Mouse (Mus musculus): ENCODE data around the gene Tshz3.

The Tshz3 gene

DNA sequence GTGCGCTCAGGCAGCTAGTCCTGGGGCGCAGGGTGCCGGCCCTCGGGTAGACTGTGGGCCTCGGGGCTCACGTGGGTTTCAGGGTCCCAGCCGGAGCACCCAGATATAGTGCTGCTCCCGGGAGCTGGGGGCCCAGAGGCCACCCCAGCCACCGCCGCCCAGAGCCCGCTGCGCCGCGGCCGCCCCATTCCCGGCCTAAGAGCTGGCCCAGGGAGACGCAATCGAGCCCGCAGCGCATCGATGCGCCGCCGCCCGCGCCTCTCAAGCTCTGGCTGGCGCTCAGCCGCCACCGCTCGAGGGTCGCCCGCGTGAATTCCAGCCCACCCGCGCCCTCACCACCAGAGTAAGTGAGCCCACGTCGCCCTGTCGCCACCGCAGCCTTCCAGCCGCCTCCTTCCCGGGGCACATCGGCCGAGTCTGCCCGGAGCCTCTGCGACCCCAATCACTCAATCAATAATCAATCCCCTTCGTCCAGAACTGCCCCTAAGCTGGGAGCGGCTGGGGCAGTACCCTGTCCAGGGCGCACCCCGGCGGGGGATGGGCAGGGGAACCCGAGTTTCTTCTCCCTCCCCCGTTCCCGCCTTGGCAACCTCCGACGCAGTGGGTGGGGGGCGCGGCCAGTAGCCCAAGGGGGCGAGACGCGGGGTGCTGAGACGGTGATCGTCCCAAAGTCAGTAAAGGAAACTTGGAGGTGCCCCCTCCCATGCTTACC is 1.4 kb upstream of the Tshz3 start:
- no peak for DNase-seq (ENCODE audit: low read depth, low spot score)

- DNase-seq (ENCODE audit: low read depth, low spot score), result no peak
Measured at GRCm38 (mm10) chr7:36697118-36697855, 631 bp upstream of the Tshz3 start.

GRCm38 (mm10) chr7:36698589-36698946 is 650 bp downstream of the Tshz3 start:
- no peak for DNase-seq (ENCODE audit: low read depth, low spot score)

- no peak for DNase-seq (ENCODE audit: low read depth, low spot score)
Measured at GRCm38 (mm10) chr7:36699001-36699987, 1.4 kb downstream of the Tshz3 start.

DNA sequence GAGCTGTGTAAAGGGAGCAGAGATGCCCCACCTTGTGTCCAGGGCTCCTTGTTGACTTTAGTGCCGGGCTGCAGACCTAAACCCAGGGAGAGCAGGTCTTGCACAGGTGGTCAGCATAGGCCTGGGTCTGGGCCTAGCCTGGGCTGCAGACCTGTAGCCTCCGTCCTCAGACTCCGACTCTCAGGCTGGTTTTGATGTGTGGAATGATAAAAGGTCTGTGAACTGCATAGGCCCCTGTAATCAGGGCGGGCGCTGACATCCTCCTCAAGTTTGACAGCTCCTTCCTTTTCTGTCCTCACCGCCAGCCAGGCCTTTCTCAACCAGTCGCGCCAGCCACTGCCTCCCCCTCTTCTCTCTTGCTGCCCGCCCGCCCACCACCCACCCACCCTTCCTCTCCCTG is 8.7 kb downstream of the Tshz3 start:
- DNase-seq (ENCODE audit: low read depth, low spot score), result no peak

DNA sequence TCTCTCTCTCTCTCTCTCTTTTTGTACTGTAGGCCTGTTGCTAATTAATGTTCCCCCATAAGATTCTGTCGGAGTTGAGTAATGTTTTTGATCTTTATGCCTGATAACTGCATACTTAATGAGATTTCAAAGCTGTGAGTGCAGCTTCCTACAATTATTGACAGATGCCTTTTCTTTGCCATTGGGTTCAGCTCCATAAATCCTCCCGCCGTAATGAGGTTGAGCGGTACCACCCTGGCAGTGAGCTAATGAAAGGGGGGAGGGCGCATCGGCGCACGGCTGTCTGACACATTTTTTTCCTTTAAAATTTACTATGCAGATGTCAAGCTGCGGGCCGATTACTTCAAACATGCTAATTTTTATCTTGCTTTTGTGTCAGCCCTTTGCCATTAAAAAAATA is 9.3 kb downstream of the Tshz3 start:
- DNase-seq (ENCODE audit: low read depth, low spot score), result no peak

GRCm38 (mm10) chr7:36707681-36708350 is 9.9 kb downstream of the Tshz3 start:
- DNase-seq (ENCODE audit: low read depth, low spot score), result no peak

DNA sequence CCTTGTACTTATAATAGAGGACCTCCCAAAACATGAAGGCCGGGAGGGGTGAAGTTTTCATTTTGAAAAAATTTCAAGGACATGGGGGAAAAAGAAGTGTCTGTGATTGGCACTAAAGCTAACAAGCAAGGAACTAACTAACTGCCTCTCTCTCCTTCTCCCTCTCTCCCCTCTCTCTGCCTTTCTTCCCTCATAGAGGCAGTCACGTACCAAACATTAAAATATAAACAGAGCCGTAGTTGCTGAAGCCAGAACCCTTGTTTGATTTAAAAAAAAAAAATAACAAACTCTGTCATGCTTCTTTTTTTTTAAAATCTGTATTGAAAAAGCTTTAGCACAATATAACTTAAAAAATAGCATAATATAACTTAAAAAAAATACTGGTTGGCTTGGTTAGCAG is 10.9 kb downstream of the Tshz3 start:
- no peak for DNase-seq (ENCODE audit: low read depth, low spot score)

- DNase-seq (ENCODE audit: low read depth, low spot score), result no peak
Measured at GRCm38 (mm10) chr7:36709239-36709638, 11.3 kb downstream of the Tshz3 start.

GRCm38 (mm10) chr7:36709974-36710373 is 12.1 kb downstream of the Tshz3 start:
- no peak for DNase-seq (ENCODE audit: low read depth, low spot score)

DNA sequence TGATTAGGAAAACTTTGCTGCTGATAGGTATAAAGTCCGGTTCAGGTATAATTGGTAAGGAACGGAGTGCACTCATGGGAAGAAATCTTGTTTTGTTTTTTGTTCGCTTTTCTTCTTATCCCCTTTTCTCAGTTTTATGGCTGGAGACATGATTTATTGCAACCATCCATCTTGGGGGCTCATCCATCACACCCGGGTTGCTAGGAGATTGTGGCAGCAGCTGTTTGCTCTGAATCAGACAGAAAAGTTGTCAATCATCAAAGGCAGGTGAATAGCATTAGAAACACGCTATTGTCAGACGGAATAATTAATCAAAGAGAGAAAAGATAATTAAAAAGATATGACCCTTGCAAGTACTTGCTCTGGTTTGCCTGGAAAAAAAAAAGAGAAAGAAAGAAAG is 12.5 kb downstream of the Tshz3 start:
- DNase-seq (ENCODE audit: low read depth, low spot score), result no peak

DNA sequence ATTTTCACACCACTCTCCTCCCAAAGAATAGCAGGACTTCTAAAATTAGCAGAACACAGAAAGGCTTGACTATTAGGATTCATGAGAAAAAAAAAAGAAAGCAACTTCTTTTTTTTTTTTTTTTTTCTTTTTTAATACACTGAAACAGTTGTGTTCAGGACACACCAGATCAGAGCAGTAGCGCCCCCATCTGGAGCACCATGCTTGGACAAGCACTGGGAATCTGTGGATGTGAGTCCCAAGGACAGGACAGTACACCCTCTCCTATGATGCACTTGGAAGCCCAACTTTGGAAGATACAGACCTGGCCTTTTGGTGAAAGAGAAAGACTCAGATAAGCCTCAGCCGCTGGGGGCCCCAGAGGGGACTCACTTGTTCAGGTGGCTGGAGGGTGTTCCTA is 13.8 kb downstream of the Tshz3 start:
- no peak for DNase-seq (ENCODE audit: low read depth, low spot score)

- no peak for DNase-seq (ENCODE audit: low read depth, low spot score)
Measured at GRCm38 (mm10) chr7:36714323-36714722, 16.4 kb downstream of the Tshz3 start.

DNA sequence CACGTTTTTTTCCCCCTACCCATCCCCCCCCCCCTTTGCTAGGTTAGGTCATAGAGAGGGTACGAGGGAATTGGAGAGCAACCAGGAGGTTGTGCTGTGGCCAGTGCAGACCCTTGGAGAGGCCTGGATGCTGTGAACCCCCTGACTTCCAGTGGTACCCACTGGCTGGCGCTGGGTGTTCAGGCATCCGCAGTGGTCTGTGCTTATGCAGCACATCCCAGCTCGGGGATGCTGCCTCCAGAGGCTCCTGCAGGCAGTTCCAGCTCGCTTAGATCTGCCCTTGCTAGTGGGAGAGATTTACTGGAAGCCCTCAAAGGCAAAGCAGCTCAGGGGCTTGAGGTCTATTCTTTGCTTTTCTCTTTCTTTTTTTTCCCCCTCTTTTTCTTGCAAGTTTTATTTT is 19.3 kb downstream of the Tshz3 start:
- DNase-seq (ENCODE audit: low read depth, low spot score), result no peak

- DNase-seq (ENCODE audit: low read depth, low spot score), result no peak
Measured at GRCm38 (mm10) chr7:36720830-36721229, 22.9 kb downstream of the Tshz3 start.

GRCm38 (mm10) chr7:36736303-36737050 is 38.6 kb downstream of the Tshz3 start:
- no peak for DNase-seq (ENCODE audit: low read depth, low spot score)

DNA sequence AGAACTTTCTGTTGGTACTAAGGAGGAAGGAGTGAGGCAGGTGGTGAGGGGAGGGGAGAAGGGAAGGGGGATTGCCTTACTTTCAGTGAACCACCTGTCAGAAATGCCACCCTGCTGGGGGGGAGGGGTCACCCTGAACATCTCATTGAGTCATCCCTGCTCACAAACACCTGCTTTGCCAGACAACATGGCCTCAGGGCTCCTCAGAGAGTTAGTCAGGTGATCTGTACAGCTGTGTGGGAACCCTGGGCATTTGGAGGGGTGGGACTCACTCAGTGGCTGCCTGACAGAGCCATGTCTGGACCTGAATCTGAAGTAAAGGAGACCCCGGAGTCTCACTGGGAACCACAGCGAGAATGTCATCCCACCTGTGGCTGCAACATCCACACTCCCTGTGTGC is 53.6 kb downstream of the Tshz3 start:
- no peak for DNase-seq (ENCODE audit: low read depth, low spot score)

DNA sequence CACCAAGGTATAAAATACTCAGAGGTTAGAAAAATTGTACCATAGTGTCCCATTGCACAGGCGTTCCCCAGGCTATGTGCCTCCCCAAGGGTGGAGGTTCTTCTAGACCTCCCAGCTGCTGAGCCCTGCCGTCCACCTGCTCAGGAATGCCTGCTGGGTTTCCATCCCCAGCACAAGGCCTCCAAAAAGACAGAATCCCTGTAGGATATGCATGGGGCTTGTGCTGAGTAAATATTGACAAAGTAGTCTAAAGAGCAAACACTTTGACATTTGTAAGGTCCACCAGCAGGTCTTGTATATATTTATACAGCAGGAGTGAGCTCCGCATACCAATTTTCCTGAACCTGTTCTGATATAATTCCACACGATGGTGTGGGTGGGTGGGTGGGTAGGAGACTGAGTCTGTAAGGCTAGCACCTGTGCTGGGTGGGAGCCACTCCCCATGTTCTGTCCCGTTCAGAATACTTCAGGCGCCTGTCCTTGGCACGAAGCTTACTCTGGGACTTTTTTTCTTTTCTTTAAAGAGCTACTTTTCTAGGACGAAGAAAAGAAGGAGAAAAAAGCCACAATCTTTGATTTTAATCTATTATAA is 69.7 kb downstream of the Tshz3 start:
- no peak for DNase-seq (ENCODE audit: low read depth, low spot score)

GRCm38 (mm10) chr7:36773086-36773485 is 75.2 kb downstream of the Tshz3 start:
- DNase-seq (ENCODE audit: low read depth, low spot score), result no peak

DNA sequence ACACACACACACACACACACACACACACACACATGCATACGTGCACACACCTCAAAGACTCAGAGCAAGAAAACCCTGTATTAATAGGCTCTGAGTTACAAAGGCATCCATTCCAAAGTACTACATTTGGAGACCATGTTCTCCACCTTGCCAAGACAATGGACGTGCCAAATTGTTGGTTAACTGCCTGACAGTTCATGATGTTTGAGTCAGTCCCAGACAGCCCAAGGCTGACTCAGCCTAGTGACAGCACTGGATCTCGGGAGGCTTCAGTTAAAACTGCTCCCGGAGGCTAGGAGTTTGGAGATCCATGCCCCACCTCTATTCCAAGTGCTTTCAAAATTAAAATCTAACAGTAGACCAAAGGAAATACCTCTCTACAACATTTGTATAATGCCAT is 79.0 kb downstream of the Tshz3 start:
- no peak for DNase-seq (ENCODE audit: low read depth, low spot score)

DNA sequence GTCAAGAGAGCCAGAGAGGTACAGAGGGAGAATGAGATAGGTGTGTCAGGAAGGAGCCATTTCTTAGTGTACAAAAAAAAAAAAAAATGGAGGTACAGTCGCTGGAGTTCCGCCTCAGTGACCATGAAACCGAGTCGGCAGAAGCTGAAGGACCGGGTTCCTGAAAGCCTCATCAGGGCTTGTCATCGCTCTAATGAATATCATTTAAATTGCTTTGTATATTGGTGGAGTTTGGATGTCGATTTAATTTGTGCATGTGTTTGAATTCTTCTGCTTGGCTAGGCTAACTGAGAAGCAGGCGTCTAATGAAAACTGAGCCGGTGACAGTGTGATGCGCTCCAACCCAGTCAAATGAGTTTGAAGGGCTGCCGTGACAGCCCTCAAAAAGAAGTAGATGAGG is 80.5 kb downstream of the Tshz3 start:
- DNase-seq (ENCODE audit: low read depth, low spot score), result no peak

Measured in retina, adult 2 months (tissue).